Mouse (Mus musculus): Measurements from ENCODE around the gene Dnah7a. TPM values are rescaled to one million over a fixed set of nuclear protein-coding genes. Genes with fewer than 3 reads are reported as not detected.

The Dnah7a gene
- polyA plus RNA-seq, 1 experiment from 2014 or later, result 3.5 TPM

DNA sequence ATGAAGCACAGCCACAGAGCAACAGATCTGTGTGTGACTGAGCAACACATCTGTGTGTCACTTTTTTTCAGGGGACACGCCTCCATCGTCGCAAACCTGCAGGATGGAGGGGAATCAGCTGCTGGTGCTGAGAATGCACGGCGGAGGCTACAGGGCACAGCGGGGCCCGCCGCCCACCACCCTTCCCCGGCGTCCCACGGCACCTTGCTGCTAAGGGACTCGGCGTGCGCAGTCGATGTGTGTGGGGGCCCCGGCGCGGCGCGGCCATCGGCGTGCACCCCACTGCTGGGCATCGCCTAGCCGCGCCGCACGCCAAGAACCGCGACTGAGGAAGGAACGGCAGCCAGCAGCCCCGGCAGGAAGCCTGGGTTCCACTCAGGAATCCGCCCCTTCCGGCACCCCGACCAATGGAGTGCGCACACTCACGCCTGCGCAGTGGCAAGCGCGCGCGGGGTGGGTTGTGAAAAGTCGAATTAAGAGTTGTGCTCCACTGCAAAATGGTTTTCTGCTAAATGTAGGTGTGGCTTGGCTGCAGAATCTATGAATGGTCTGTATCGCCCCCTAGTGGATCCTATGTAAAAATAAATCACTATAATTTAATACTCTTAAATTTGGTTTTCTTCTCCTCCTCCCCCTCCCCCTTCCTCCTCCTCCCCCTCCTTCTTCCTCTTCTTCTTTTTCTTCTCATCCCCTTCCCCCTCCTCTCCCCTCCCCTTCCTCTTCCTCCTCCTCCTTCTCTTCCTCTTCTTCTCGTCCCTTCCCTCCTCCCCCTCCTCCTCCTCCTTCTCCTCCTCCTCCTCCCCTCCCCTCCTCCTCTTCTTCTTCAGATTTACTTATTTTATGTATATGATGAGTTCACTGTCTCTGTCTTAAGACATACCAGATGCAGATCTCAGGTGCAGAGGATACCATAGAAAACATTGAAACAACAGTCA is 354.0 kb downstream of the Dnah7a start, which contains the start of the genes Asdurf, Gm28551 and Asnsd1:
Asdurf (minus strand) TSS at position 293 of the 935 bp plus-strand sequence.
Gm28551 (minus strand) TSS at position 341 of the 935 bp plus-strand sequence.
Asnsd1 (minus strand) TSS at position 426 of the 935 bp plus-strand sequence.
- Histone ChIP-seq H3K4me1 (peaks cover 8% of the 10 kb centered on the region), H3K27ac (peak within 1 kb of the TSS; percentile 87), H3K4me3 (peak within 1 kb of the TSS; percentile 84), H3K9me3 (no peaks in the 10 kb centered on the region; the same call in 1 of the 2 replicates), H3K27me3 (no peaks in the 10 kb centered on the region), H3K9ac (peak within 1 kb of the TSS; percentile 93), H3K36me3 (peaks cover 24% of the 10 kb centered on the region), H3K4me2 (peak within 1 kb of the TSS; percentile 58)
- under 1% methylated on average over 44 of the region's 44 CpGs for WGBS
- peak; percentile 100 for ATAC-seq (ENCODE audit: insufficient number of reproducible peaks, insufficient read depth, low FRiP score, low TSS enrichment, low read depth)

Small RNA genes lying within 50 kb of the gene (microRNA-seq; reads per million reads assigned to microRNA genes)
- not detected for gene Gm25240

Other genes with a start within 250 kb of the Dnah7a start
- gene Stk17b, start 78.4 kb upstream of the Dnah7a start, polyA plus RNA-seq (2015; fragmentation: Nextera tagmentation; extraction: Ambion mirVana), result 10.2 and 15.0 TPM in 2 replicates

Measured in embryonic facial prominence, embryonic 13.5 days (tissue).